Mouse (Mus musculus) myocyte (in vitro differentiated cells): ENCODE measurements at regions not wholly inside any gene's neighbourhood (a gene's known extent, or its start where the extent isn't known, plus 50 kb on each side); places are given as distances from the start of the nearest gene placed in this dataset.

Experiments
- CEBPB ChIP-seq: IDR thresholded peaks from 2 replicates; pipeline ENCODE4 v1.6.1; 2011; ENCODE audit warnings: mild to moderate bottlenecking, moderate library complexity; ENCODE audit not compliant: poor library complexity, insufficient read depth, severe bottlenecking
- E2F4 ChIP-seq: IDR thresholded peaks from one replicate; pipeline ENCODE4 v1.6.1; 2011; ENCODE audit warnings: mild to moderate bottlenecking, control low read depth, moderate library complexity; ENCODE audit not compliant: insufficient read depth
- MAX ChIP-seq: IDR thresholded peaks from one replicate; pipeline ENCODE4 v1.6.1; 2011; ENCODE audit warnings: low read depth, mild to moderate bottlenecking, control low read depth
- MYOD1 ChIP-seq, 3 experiments: IDR thresholded peaks; one replicate each; pipeline ENCODE4 v1.6.1; 2011; ENCODE audit warnings: control low read depth in 2 of 3, low read depth in 2 of 3, mild to moderate bottlenecking in 2 of 3, moderate library complexity in 1 of 3; ENCODE audit not compliant: insufficient read length in 2 of 3, control insufficient read depth in 1 of 3
- MYOG ChIP-seq, 3 experiments: IDR thresholded peaks; one replicate each; pipeline ENCODE4 v1.6.1; 2011; ENCODE audit warnings: control low read depth in 2 of 3, low read depth in 2 of 3, mild to moderate bottlenecking in 2 of 3; ENCODE audit not compliant: insufficient read length in 2 of 3, control insufficient read depth in 1 of 3, insufficient read depth in 1 of 3
- POLR2A ChIP-seq: IDR thresholded peaks from one replicate; pipeline ENCODE4 v1.6.1; 2011; ENCODE audit warnings: low read depth, mild to moderate bottlenecking, control low read depth, moderate library complexity; ENCODE audit not compliant: insufficient read length
- POLR2AphosphoS2 ChIP-seq: IDR thresholded peaks from one replicate; pipeline ENCODE4 v1.6.1; 2011; ENCODE audit warnings: low read depth, control low read depth; ENCODE audit not compliant: insufficient read length
- TCF12 ChIP-seq: IDR thresholded peaks from one replicate; pipeline ENCODE4 v1.6.1; 2011; ENCODE audit warnings: mild to moderate bottlenecking, control low read depth; ENCODE audit not compliant: poor library complexity, insufficient read depth, severe bottlenecking
- TCF3 ChIP-seq: IDR thresholded peaks from one replicate; pipeline ENCODE4 v1.6.1; 2011; ENCODE audit warnings: low read depth, control low read depth; ENCODE audit not compliant: insufficient read length
- USF1 ChIP-seq: IDR thresholded peaks from one replicate; pipeline ENCODE4 v1.6.1; 2011; ENCODE audit warnings: low read depth, mild to moderate bottlenecking, control low read depth, moderate library complexity

GRCm38 (mm10) chr3:15217591-15217990 is 114.5 kb downstream of the Gm9733 start:
- TF ChIP-seq MAX (no peak), TCF12 (no peak), POLR2A (no peak), POLR2AphosphoS2 (no peak), MYOD1 (IDR thresholded peaks at IDR 0.05; ENCODE audit: control insufficient read depth in 1 of 3, insufficient read length in 2 of 3, low read depth in 2 of 3) (no peak), USF1 (no peak), E2F4 (no peak), MYOG (IDR thresholded peaks at IDR 0.05; ENCODE audit: control insufficient read depth in 1 of 3, insufficient read depth in 1 of 3, insufficient read length in 2 of 3, low read depth in 2 of 3) (no peak), CEBPB (no peak), TCF3 (no peak)
